Mouse (Mus musculus) MEL (cell line): Measurements from ENCODE around the gene Lgr5.

Source experiments
- CTCF ChIP-seq, 3 experiments: IDR thresholded peaks in 2 of 3; conservative IDR thresholded peaks in 1 of 3; 2 replicates each; pipeline ENCODE4 v1.5.1; 2011 to 2012; ENCODE audit warnings: low read length in 3 of 3, low read depth in 2 of 3, mild to moderate bottlenecking in 2 of 3, improper control_type of control experiment in 1 of 3, inconsistent platforms in 1 of 3, mixed read lengths in 1 of 3, moderate library complexity in 1 of 3; ENCODE audit not compliant: control insufficient read depth in 1 of 3, insufficient read depth in 1 of 3, poor library complexity in 1 of 3, severe bottlenecking in 1 of 3
- E2F4 ChIP-seq: IDR thresholded peaks from 2 replicates; pipeline ENCODE4 v1.6.1; 2011; ENCODE audit warnings: low read depth, low read length, improper control_type of control experiment, borderline replicate concordance
- EP300 ChIP-seq, 2 experiments: IDR thresholded peaks; 2 replicates each; pipeline ENCODE4 v1.6.1; 2011; ENCODE audit warnings: improper control_type of control experiment in 2 of 2, low read length in 2 of 2, low read depth in 1 of 2, mild to moderate bottlenecking in 1 of 2
- KAT2A ChIP-seq: conservative IDR thresholded peaks from 2 replicates; pipeline ENCODE4 v1.6.1; 2012; ENCODE audit warnings: low read depth, low read length, improper control_type of control experiment, inconsistent platforms
- NELFE ChIP-seq: IDR thresholded peaks from 2 replicates; pipeline ENCODE4 v1.6.1; 2011; ENCODE audit warnings: low read depth, low read length, improper control_type of control experiment
- POLR2A ChIP-seq, 2 experiments: IDR thresholded peaks; 2 replicates each; pipeline ENCODE4 v1.6.1; 2011 to 2012; ENCODE audit warnings: low read length in 2 of 2, mild to moderate bottlenecking in 2 of 2, control low read depth in 1 of 2, improper control_type of control experiment in 1 of 2, low read depth in 1 of 2, moderate library complexity in 1 of 2; ENCODE audit not compliant: control insufficient read depth in 1 of 2, insufficient read depth in 1 of 2, poor library complexity in 1 of 2
- RAD21 ChIP-seq: IDR thresholded peaks from 2 replicates; pipeline ENCODE4 v1.6.1; 2011; ENCODE audit warnings: mild to moderate bottlenecking, low read depth, low read length, improper control_type of control experiment
- USF1 ChIP-seq: IDR thresholded peaks from 2 replicates; pipeline ENCODE4 v1.6.1; 2014; ENCODE audit warnings: low read depth, mild to moderate bottlenecking, inconsistent platforms, low read length, improper control_type of control experiment, moderate library complexity
- USF2 ChIP-seq, 2 experiments: IDR thresholded peaks; 2 replicates each; pipeline ENCODE4 v1.6.1; 2011 to 2012; ENCODE audit warnings: improper control_type of control experiment in 2 of 2, low read length in 2 of 2, borderline replicate concordance in 1 of 2, inconsistent platforms in 1 of 2, low read depth in 1 of 2, mild to moderate bottlenecking in 1 of 2; ENCODE audit not compliant: insufficient read depth in 1 of 2
- ZC3H11A ChIP-seq: IDR thresholded peaks from 2 replicates; pipeline ENCODE4 v1.6.1; 2012; ENCODE audit warnings: low read depth, mild to moderate bottlenecking, inconsistent platforms, low read length, improper control_type of control experiment
- ZKSCAN1 ChIP-seq: IDR thresholded peaks from 2 replicates; pipeline ENCODE4 v1.6.1; 2012; ENCODE audit warnings: low read depth, mild to moderate bottlenecking, inconsistent platforms, low read length, improper control_type of control experiment, moderate library complexity
- ZMIZ1 ChIP-seq: IDR thresholded peaks from 2 replicates; pipeline ENCODE4 v1.6.1; 2012; ENCODE audit warnings: low read depth, mild to moderate bottlenecking, inconsistent platforms, low read length, improper control_type of control experiment, moderate library complexity

DNA sequence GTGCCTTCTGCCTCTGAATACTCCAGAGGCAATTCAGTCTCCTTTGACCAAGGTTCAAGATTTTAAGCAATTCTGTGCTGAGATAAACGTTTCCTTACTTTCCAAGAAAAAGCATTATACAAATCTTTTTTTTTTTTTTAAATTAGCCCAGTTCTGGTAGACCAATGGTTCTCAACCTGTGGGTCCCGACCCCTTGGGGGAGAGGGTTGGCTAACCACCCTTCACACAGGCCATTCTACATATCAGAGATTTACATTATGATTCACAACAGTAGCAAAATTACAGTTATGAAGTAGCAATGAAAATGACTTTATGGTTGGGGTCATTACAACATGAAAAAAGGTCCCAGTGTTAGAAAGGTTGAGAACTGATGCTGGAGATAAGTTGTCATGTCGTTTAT, 36.5 kb downstream of the Lgr5 start:
- TF ChIP-seq NELFE (no peak), CTCF (IDR thresholded peaks at IDR 0.05 in 2 of 3, conservative IDR thresholded peaks at IDR 0.05 in 1 of 3; ENCODE audit: control insufficient read depth in 1 of 3, insufficient read depth in 1 of 3, low read depth in 2 of 3, low read length in 3 of 3, poor library complexity in 1 of 3, severe bottlenecking in 1 of 3) (no peak), POLR2A (IDR thresholded peaks at IDR 0.05; ENCODE audit: control insufficient read depth in 1 of 2, insufficient read depth in 1 of 2, low read depth in 1 of 2, low read length in 2 of 2, poor library complexity in 1 of 2) (no peak), USF2 (IDR thresholded peaks at IDR 0.05; ENCODE audit: borderline replicate concordance in 1 of 2, insufficient read depth in 1 of 2, low read depth in 1 of 2, low read length in 2 of 2) (no peak), RAD21 (no peak), KAT2A (no peak), EP300 (IDR thresholded peaks at IDR 0.05; ENCODE audit: low read depth in 1 of 2, low read length in 2 of 2) (no peak), ZKSCAN1 (no peak), USF1 (no peak), ZMIZ1 (no peak), E2F4 (no peak), ZC3H11A (no peak)
